11 mouse cellular contexts compared by ENCODE assay signal in the genomic region with DNA sequence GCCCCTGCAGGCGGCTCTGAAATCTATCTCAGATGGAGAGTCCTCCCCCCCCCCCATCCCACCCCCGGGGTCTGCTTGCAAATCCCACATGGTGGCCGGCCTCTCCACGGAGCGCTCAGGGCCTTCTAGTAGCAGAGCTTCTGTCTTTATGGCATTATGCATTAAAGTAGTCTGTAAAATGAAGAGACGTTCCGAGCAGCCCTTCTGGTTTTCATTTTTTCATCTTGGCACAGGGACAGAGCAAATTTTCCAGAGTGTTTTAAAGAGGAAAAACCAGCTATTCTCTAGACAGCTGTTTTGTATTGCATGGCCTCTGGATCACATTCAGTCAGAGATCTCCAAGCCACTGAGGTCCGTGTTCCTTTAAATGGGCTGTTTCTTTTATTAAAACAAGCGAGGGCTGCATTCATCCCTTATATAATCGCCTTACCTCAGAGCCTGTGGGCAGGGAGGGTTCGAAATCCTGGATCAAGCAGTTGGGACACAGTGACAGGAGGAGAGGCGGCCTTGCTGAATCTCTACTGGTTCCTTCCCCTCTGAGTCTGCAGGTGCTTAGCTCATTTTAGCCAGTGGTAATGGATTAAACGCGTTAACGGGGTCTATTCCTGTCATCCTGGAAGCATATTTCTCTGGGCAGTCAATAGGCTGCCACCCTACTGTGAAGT.
A peak's percentile ranks its signal among the peaks of the same experiment; 100 is the strongest.
DNase-seq lines count a peak whose midpoint lies in the region; ATAC-seq lines count a peak whose summit lies in the region.
"Had no signal": no experiment of that assay in that cellular context is flagged by ENCODE, and none has a peak within 500 bp of the region (broad histone marks: within the 10 kb centered on the region; RNA-seq: fewer than 3 reads in every experiment).

No protein-coding gene starts in this region.

- no peak overlapping the region for H3K4me3 ChIP-seq in kidney, embryonic 14.5 days (ENCODE audit: low read length)
- H3K4me3 ChIP-seq in heart, embryonic 16.5 days (ENCODE audit: low read length) = no peak overlapping the region
- H3K4me3 ChIP-seq in neural tube, embryonic 15.5 days (replicated peaks) = no peak overlapping the region
- H3K4me3 ChIP-seq: left cerebral cortex, adult 2 months had no signal

- DNase-seq in kidney, adult 9 months = peak; percentile 10
- peak; percentile 77 for DNase-seq in cerebellum, adult 9-10 months
- DNase-seq in retina, postnatal 7 days (ENCODE audit: low read depth, low spot score) = peak; percentile 41
- no peak for DNase-seq in ovary, adult 18-20 months (ENCODE audit: low spot score)
- DNase-seq: adrenal gland, adult 8-10 months; thymus, postnatal 36 days had no signal

- 74% methylated on average over 15 of the region's 15 CpGs for WGBS in kidney, embryonic 14.5 days
- 63% methylated on average over 15 of the region's 15 CpGs for WGBS in heart, embryonic 16.5 days
- whole genome bisulfite sequencing in neural tube, embryonic 15.5 days = 51% methylated on average over 15 of the region's 15 CpGs

- H3K36me3 ChIP-seq in kidney, embryonic 14.5 days (ENCODE audit: control insufficient read depth, insufficient read depth, low read length) = no peaks in the 10 kb centered on the region
- no peaks in the 10 kb centered on the region for H3K36me3 ChIP-seq in heart, embryonic 16.5 days (ENCODE audit: control insufficient read depth, insufficient read depth)
- no peaks in the 10 kb centered on the region for H3K36me3 ChIP-seq in neural tube, embryonic 15.5 days

- no peak overlapping the region for H3K4me2 ChIP-seq in kidney, embryonic 14.5 days (replicated peaks; ENCODE audit: low read depth, low read length)
- no peak overlapping the region for H3K4me2 ChIP-seq in heart, embryonic 16.5 days (ENCODE audit: low read depth, low read length)
- H3K4me2 ChIP-seq in neural tube, embryonic 15.5 days = no peak overlapping the region

- no peak overlapping the region for H3K9ac ChIP-seq in kidney, embryonic 14.5 days (ENCODE audit: low read depth, low read length)
- H3K9ac ChIP-seq in heart, embryonic 16.5 days (ENCODE audit: low read length) = no peak overlapping the region
- H3K9ac ChIP-seq in neural tube, embryonic 15.5 days (replicated peaks) = no peak overlapping the region

- no peak overlapping the region for H3K27ac ChIP-seq in kidney, embryonic 14.5 days (ENCODE audit: low read depth, low read length)
- peak overlapping the region; percentile 23; the same call in 1 of the 2 replicates for H3K27ac ChIP-seq in heart, embryonic 16.5 days (ENCODE audit: low read length)
- H3K27ac ChIP-seq in neural tube, embryonic 15.5 days (replicated peaks) = no peak overlapping the region; the same call in 1 of the 2 replicates
- H3K27ac ChIP-seq: left cerebral cortex, adult 2 months; macrophage had no signal

- no peaks in the 10 kb centered on the region for H3K9me3 ChIP-seq in kidney, embryonic 14.5 days (ENCODE audit: control insufficient read depth, low read length)
- no peaks in the 10 kb centered on the region for H3K9me3 ChIP-seq in heart, embryonic 16.5 days (replicated peaks; ENCODE audit: control insufficient read depth, low read length)
- H3K9me3 ChIP-seq in neural tube, embryonic 15.5 days (replicated peaks) = no peaks in the 10 kb centered on the region

- ATAC-seq in kidney, embryonic 14.5 days (ENCODE audit: low FRiP score, low TSS enrichment) = no peak
- ATAC-seq in heart, embryonic 16.5 days (replicated peaks; ENCODE audit: extremely low read depth, insufficient read depth, low FRiP score) = no peak
- ATAC-seq in neural tube, embryonic 15.5 days (ENCODE audit: low FRiP score) = no peak

- no peaks in the 10 kb centered on the region for H3K4me1 ChIP-seq in kidney, embryonic 14.5 days (ENCODE audit: control insufficient read depth, insufficient read depth, low read length)
- no peaks in the 10 kb centered on the region for H3K4me1 ChIP-seq in heart, embryonic 16.5 days (ENCODE audit: control insufficient read depth, insufficient read depth, low read length)
- H3K4me1 ChIP-seq in neural tube, embryonic 15.5 days = peaks cover 13% of the 10 kb centered on the region

- H3K27me3 ChIP-seq in kidney, embryonic 14.5 days (ENCODE audit: control insufficient read depth, insufficient read depth, low read length) = no peaks in the 10 kb centered on the region
- no peaks in the 10 kb centered on the region for H3K27me3 ChIP-seq in heart, embryonic 16.5 days (ENCODE audit: control insufficient read depth, insufficient read depth, low read length)
- no peaks in the 10 kb centered on the region for H3K27me3 ChIP-seq in neural tube, embryonic 15.5 days (replicated peaks)
